Mouse (Mus musculus) olfactory bulb, adult 2 months (tissue): ENCODE results near the gene Ola1. TPM values are rescaled to one million over a fixed set of nuclear protein-coding genes. Genes with fewer than 3 reads are reported as not detected.

Experiments
- H3K27ac ChIP-seq: fragments of 200-500 bp; 2 replicates; pipeline ENCODE4 v1.5.1; 2012; ENCODE audit warnings: low read depth, low read length; ENCODE audit not compliant: insufficient read depth
- H3K4me1 ChIP-seq: fragments of 200-500 bp; 2 replicates; pipeline ENCODE4 v1.6.1; 2012; ENCODE audit warnings: low read length; ENCODE audit not compliant: control insufficient read depth, insufficient read depth
- H3K4me3 ChIP-seq: fragments of 200-500 bp; 2 replicates; pipeline ENCODE4 v1.5.1; 2012; ENCODE audit warnings: mild to moderate bottlenecking, low read depth, low read length, moderate library complexity; ENCODE audit not compliant: insufficient read depth
- CTCF ChIP-seq: fragments of 200-500 bp; IDR thresholded peaks from 2 replicates; pipeline ENCODE4 v1.5.1; 2012; ENCODE audit warnings: low read depth, mild to moderate bottlenecking, low read length, moderate library complexity; ENCODE audit not compliant: insufficient read depth
- POLR2A ChIP-seq: fragments of 200-500 bp; IDR thresholded peaks from 2 replicates; pipeline ENCODE4 v1.6.1; 2012; ENCODE audit warnings: mild to moderate bottlenecking, low read depth, low read length, moderate library complexity; ENCODE audit not compliant: insufficient read depth
- WGBS: fragments of 180-500 bp; shearing (Covaris S2); methylation state at CpG from one replicate; pipeline ENCODE4 v1.1.7; 2018; 5-methylcytosine and 5-hydroxymethylcytosine counted together
- polyA plus RNA-seq: library from polyadenylated mRNA; stranded (reverse); fragments of >200 nt; gene quantifications from 2 replicates; pipeline ENCODE4 v1.2.4, GENCODE M21; 2012; ENCODE audit warnings: low replicate concordance; ENCODE audit not compliant: missing spikeins, insufficient read depth, insufficient read length

Ola1 gene
- polyA plus RNA-seq, 1 experiment, result 370 TPM

DNA sequence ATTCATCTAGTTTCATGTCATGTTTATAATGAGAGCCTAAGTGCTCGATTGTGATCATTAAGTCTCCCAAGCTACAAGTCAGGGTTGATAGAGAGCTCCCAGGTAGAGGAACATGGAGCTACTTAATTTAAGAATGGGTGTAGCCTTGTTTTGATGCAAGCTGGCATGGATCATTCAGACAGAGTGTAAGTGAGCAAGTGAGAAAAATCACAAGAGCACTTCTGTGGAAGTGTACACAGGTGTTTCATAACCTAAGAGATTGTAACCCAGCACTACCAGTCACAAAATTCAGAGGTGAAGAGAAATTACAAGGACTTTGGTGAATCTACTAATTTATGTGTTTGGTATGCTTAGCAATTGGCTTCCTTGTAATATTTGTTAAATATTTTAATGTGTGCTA lies 54.1 kb downstream of the Ola1 start:
- 89% methylated on average over 1 of the region's 1 CpGs for WGBS
- no peak overlapping the region for H3K27ac ChIP-seq
- no peak overlapping the region for H3K4me3 ChIP-seq
- TF ChIP-seq CTCF, result no peak
- no peak for TF ChIP-seq POLR2A
- no peaks in the 10 kb centered on the region for H3K4me1 ChIP-seq

DNA sequence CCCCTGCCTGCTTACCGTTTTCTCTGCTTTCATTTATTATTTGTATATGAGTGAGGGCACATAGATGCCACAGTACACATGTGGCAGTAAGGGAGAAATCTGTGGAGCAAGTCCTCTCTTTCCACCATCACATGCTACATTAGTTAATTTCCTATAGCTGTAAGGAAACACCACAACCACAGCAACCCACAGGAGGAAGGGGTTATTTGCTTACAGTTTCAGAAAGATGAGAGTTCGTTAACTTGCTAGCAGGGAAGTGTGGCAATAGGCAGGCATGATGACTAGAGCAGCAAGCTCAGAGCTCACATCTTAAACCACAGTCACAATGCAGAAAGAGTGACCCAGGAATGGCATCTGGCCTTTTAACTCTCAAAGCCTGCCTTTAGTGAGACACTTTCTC lies 58.0 kb downstream of the Ola1 start:
- TF ChIP-seq POLR2A (no peak), CTCF (no peak)
- whole genome bisulfite sequencing, result 88% methylated on average over 2 of the region's 2 CpGs
- peaks cover 5% of the 10 kb centered on the region for H3K4me1 ChIP-seq
- no peak overlapping the region for H3K4me3 ChIP-seq
- H3K27ac ChIP-seq, result no peak overlapping the region

DNA sequence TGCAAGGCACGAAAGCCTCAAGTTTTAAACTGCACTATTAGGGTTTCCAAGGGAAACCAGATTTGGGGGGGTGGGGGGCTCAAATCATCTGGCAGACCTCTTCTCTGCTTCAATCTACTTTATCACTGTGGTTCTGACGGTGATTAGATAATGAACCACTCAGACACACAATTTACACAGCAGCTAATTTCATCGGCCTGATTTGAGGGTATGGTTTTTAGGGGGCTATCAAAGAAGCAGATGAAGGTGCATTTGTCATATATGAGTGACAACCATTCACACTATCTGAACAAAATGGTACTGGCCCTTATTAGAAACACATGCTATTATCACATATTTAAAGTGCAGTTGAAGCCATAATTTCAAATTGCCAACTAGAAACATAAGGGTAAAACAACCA lies 61.5 kb downstream of the Ola1 start:
- H3K4me1 ChIP-seq, result peaks cover 5% of the 10 kb centered on the region
- 77% methylated on average over 3 of the region's 3 CpGs for WGBS
- no peak overlapping the region for H3K27ac ChIP-seq
- H3K4me3 ChIP-seq, result no peak overlapping the region
- TF ChIP-seq POLR2A (no peak), CTCF (no peak)

DNA sequence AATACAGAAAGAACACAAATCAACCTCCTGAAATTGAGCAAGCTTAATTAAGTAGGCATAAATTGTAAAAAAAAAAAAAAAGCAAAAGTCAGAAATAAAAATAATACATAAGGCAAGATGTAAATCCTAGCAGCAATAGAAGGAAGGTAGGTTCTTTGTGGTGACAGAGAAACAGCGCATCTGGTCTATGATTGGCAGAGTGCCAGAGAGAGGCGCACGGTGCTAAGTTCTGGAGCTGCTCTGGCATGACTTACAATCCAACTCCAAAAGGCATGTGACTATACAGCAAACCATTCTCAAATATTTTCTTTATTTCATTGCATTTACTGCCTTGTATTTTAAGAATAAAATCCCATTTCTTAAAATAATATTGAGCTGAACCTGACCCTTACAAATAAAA lies 68.2 kb downstream of the Ola1 start:
- TF ChIP-seq CTCF, result no peak
- TF ChIP-seq POLR2A, result no peak
- WGBS, result 68% methylated on average over 3 of the region's 3 CpGs
- H3K27ac ChIP-seq, result no peak overlapping the region
- no peak overlapping the region for H3K4me3 ChIP-seq
- no peaks in the 10 kb centered on the region for H3K4me1 ChIP-seq

DNA sequence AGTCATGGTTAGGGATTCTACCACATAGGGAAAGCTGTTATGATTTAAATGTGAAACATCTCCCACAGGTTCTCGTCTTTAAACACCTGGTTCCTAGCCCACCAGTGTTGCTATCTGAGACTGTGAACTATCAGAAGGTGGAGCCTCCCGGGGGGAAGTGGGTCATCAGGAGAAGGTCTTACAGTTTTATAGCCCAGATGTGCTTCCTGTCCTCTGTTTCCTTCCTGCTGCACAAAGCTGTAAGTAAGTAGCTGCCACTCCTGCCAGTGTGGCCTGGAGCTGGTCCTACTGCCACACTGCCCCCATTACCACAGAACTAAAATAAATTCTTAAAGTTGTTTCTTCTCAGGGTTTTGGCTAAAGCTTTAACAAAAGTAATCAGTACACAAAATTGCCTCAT lies 72.6 kb downstream of the Ola1 start:
- 79% methylated on average over 2 of the region's 2 CpGs for WGBS
- Histone ChIP-seq H3K27ac (no peak overlapping the region), H3K4me1 (peaks cover 3% of the 10 kb centered on the region), H3K4me3 (no peak overlapping the region)
- no peak for TF ChIP-seq CTCF
- no peak for TF ChIP-seq POLR2A

DNA sequence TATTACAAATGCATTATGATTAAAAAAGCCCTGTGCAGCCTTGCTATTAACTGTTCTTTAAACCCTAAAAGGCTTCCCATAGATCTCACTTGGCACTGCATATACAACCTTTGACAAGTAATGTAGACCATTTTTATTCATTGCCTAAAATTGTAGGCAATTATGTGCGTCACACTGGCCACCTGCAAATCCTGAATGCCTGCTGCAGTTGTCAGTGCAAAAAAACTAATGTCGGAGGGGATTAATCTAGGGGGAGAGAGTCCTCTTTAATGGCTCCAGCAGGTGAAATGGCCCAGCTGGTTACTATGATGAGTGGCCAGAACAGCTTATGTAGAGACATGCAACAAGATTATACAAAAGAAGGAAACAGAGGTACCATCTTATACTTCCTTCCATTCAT lies 75.0 kb downstream of the Ola1 start:
- TF ChIP-seq CTCF, result no peak
- TF ChIP-seq POLR2A, result no peak
- H3K4me3 ChIP-seq, result no peak overlapping the region
- H3K27ac ChIP-seq, result no peak overlapping the region
- peaks cover 3% of the 10 kb centered on the region for H3K4me1 ChIP-seq
- whole genome bisulfite sequencing, result 48% methylated on average over 2 of the region's 2 CpGs

DNA sequence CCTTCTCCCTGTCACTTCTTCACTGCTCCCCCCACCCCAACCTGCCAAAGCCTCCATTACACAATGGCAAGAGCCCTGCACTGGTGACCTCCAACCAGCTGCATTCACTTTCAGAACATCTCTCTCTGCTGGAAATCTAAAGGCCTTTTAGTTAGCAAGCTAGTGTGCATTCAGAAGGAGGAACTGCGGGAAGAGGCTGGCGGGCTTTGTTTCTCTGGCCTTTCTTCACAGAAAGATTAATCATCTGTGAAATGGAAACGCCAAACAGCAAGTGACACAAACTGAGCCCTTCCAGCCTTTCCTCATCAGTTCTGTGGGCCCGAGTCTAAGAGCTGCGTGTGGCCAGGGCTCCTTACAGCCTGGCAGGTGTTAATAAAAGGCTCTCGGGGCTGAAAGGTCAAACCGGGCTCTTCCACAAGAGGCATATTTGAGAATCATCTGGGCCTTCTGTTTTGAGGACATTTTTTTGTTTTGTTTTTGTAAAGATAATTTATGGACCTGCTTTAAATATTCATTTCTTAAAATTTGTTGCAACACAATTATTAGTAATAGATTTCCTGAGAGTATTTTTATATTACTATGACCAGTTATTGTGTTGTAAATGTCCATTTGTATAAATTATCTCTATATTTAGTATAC lies 75.8 kb downstream of the Ola1 start:
- TF ChIP-seq POLR2A (no peak), CTCF (no peak)
- H3K4me3 ChIP-seq, result no peak overlapping the region
- 48% methylated on average over 7 of the region's 7 CpGs for WGBS
- peaks cover 3% of the 10 kb centered on the region for H3K4me1 ChIP-seq
- H3K27ac ChIP-seq, result 0 out of 2 replicates have a peak overlapping the region, but pooled peaks have one; percentile 31

DNA sequence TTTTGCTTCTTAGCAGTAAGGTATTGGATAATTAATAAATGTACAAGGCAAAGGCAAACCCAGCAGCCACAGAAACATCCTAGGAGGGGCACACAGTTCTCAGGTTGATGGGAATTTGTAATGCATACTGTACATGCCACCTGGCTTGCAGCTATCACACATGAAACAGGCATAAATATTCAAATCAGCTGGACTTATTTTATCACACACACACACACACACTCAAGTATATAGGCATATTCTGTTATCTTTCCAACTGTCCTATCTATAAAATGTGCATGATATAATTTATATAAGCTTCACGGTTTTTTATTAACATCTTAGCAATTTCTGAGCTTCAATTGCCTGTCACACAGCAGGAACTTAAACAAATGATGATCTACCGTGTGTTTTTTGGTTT lies 85.8 kb downstream of the Ola1 start:
- TF ChIP-seq POLR2A, result no peak
- no peak for TF ChIP-seq CTCF
- H3K27ac ChIP-seq, result no peak overlapping the region
- whole genome bisulfite sequencing, result 93% methylated on average over 2 of the region's 2 CpGs
- H3K4me3 ChIP-seq, result no peak overlapping the region
- peaks cover 6% of the 10 kb centered on the region; the same call in 1 of the 2 replicates for H3K4me1 ChIP-seq

DNA sequence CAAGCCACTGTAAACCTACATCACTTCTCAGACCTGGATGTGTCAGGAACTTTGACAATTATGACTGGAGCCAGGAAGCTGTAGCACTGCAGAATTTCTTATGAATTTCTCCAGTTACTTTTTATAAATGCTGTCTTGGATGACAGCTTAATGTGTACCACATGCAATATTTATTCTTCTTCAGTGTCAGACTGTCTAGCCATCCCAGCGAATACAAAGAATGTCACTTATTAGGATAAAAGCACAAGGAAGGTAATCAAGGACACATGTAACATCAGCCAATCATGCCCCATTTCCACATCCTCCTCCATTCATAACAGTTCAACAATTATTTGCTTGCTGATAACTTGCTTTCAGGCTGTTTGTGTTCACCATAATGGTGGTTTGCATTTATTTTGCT lies 91.0 kb downstream of the Ola1 start:
- no peak overlapping the region for H3K27ac ChIP-seq
- TF ChIP-seq POLR2A (no peak), CTCF (no peak)
- H3K4me1 ChIP-seq, result peaks cover 6% of the 10 kb centered on the region; the same call in 1 of the 2 replicates
- 86% methylated on average over 1 of the region's 1 CpGs for WGBS
- no peak overlapping the region for H3K4me3 ChIP-seq
